Mouse (Mus musculus): ENCODE data around the gene Best3.
"Not testable (repeated sequence)": the region's sequence is repeated elsewhere in the genome, so short reads cannot be mapped to it uniquely, and the experiment has no call there.

The Best3 gene

GRCm38 (mm10) chr10:117014565-117014964 is 28.5 kb downstream of the Best3 start:
- in situ Hi-C loops (cut with MboI; ENCODE audit: low pct_unique_long_range_greater_than_20kb in 1 of 2, low sequenced_read_pairs in 2 of 2, unreplicated experiment in 1 of 2) = no loop called here

DNA sequence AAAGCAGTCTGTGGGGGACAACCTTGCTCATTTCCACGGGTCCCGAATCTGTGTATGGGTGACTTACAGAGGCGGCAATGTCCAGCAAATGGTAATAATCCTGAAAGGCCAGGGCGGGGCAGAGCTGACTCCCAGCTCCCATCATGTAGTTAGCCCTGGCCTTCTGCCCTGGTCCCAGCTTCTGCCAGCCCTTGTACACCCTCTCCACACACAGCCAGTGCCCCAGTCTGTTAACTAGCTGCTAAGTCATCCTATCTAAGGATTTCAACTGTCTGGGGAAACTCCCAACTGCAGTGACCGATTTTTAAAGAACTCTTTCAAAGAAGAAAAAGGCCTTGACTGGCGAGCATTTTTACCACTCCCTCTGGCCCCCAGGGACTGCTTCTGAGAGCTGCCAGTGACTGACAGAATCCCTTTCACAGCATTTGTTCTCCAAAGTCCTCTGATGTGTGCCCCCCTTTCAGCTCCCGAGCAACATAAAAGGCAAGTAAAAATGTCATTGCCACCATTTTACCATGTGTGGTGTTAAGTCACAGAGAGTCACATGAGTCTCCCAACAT is 32.2 kb downstream of the Best3 start:
- in situ Hi-C loops (cut with MboI; ENCODE audit: low pct_unique_long_range_greater_than_20kb in 1 of 2, low sequenced_read_pairs in 2 of 2, unreplicated experiment in 1 of 2) = no loop called here

DNA sequence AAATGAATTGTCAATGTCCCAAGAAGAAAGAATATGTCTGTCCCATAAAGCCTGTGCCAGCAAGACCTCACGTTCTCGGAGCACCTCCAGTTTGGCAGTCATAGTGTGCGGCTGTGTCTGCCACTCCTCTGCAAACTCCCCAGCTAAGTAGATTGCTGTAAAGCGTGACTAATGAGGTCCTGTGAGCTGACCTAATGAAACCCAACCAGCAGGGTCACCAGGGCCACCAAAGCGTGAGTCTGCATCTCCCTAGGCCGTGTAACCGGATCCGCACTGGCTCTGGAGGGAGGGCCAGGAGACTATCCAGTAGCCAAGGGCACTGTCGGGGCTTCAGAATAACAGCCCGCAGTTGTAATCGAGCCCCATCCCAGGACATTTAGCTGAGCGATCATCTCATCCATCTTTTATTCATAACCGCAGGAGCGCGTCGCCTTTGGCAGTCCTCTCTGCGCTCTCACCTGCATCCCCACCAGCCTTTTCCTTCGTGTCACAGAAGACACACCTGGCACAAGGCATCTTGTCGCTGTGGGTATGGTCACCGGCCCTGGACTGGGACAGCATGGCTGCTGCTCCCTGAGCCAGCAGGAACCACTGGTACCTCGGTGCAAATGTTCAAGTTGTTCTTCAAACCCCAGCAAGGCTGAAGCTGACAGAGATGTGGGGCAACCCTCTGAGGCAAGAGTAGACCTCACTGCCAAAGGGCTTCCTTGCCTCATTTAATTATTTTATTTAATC is 35.1 kb downstream of the Best3 start:
- in situ Hi-C loops (cut with MboI; ENCODE audit: low pct_unique_long_range_greater_than_20kb in 1 of 2, low sequenced_read_pairs in 2 of 2, unreplicated experiment in 1 of 2) = no loop called here

GRCm38 (mm10) chr10:117023693-117024092 is 37.6 kb downstream of the Best3 start:
- in situ Hi-C loops (cut with MboI; ENCODE audit: low pct_unique_long_range_greater_than_20kb in 1 of 2, low sequenced_read_pairs in 2 of 2, unreplicated experiment in 1 of 2) = no loop called here

GRCm38 (mm10) chr10:117025776-117026175 is 39.7 kb downstream of the Best3 start:
- in situ Hi-C loops (cut with MboI; ENCODE audit: low pct_unique_long_range_greater_than_20kb in 1 of 2, low sequenced_read_pairs in 2 of 2, unreplicated experiment in 1 of 2) = not testable (repeated sequence)

DNA sequence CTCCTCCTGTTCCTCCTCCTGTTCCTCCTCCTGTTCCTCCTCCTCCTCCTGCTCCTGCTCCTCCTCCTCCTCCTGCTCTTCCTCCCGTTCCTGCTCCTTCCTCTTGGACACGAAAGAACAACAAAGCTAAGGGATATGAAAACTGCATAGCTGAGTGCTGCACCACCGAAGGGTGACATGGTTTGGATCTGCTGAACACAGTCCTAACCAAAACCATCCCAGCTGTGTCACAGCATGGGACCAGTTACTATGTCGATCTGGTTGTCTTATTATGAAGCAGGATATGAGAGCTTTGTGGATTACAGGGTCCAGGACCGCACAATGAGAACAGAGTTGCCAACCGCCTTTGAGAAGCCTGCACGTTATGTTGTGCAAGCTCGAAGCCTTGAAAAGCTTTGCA is 40.1 kb downstream of the Best3 start:
- in situ Hi-C loops (cut with MboI; ENCODE audit: low pct_unique_long_range_greater_than_20kb in 1 of 2, low sequenced_read_pairs in 2 of 2, unreplicated experiment in 1 of 2) = no loop called here

DNA sequence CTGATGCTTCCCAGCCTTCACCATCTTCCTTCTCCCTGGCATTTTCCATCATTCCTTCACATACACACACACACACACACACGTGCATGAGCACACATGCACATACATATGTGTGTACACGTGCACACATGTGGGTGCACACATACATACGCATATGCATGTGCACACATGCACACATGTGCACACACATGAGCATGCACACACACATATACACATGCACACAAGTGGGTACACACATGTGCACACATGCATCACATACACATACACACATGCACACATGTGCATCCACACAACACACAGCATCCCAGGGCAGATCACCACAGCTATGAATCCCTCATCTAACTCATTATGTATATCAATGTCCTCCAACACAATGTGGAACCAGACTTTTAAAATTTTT is 45.0 kb downstream of the Best3 start:
- in situ Hi-C loops (cut with MboI; ENCODE audit: low pct_unique_long_range_greater_than_20kb in 1 of 2, low sequenced_read_pairs in 2 of 2, unreplicated experiment in 1 of 2) = no loop called here

DNA sequence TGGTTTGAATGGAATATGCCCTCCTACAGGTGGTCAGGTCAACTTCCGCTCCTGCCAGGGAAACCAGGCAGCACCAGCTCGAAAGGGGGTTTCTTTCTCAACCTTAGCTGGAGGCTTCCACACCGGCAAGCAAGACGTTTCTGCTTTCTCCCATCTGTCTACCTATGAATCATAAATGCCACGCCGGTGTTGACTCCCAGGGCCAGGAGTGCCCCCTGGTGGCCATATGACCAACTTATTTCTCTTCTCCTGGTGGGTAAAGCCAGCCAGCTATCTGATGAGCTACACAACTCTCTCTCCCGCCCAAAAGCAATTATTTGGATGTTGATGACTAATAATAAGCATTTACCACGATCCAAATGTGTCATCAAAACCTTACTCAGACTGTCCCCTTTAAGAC is 47.7 kb downstream of the Best3 start:
- in situ Hi-C loops (cut with MboI; ENCODE audit: low pct_unique_long_range_greater_than_20kb in 1 of 2, low sequenced_read_pairs in 2 of 2, unreplicated experiment in 1 of 2) = no loop called here

DNA sequence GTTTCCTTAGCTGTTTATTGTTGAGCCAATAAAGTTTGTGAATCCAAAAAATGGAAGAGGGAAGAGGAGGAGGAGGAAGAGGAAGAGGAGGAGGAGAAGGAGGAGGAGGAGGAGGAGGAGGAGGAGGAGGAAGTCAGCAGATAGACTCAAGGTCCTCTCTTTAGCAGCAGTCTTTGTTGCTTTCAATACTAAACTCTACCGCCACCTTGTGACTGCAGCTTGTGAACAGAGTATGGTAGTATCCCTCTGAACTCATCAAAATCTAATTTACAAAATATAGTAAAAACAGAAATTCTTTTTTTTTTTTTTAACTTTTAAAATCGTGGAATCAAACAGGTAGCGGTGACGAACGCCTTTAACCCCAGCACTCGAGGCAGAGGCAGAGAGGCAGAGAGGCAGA is 54.2 kb downstream of the Best3 start:
- in situ Hi-C loops (cut with MboI; ENCODE audit: low pct_unique_long_range_greater_than_20kb in 1 of 2, low sequenced_read_pairs in 2 of 2, unreplicated experiment in 1 of 2) = no loop called here

GRCm38 (mm10) chr10:117042295-117042694 is 56.2 kb downstream of the Best3 start:
- in situ Hi-C loops (cut with MboI; ENCODE audit: low pct_unique_long_range_greater_than_20kb in 1 of 2, low sequenced_read_pairs in 2 of 2, unreplicated experiment in 1 of 2) = no loop called here

DNA sequence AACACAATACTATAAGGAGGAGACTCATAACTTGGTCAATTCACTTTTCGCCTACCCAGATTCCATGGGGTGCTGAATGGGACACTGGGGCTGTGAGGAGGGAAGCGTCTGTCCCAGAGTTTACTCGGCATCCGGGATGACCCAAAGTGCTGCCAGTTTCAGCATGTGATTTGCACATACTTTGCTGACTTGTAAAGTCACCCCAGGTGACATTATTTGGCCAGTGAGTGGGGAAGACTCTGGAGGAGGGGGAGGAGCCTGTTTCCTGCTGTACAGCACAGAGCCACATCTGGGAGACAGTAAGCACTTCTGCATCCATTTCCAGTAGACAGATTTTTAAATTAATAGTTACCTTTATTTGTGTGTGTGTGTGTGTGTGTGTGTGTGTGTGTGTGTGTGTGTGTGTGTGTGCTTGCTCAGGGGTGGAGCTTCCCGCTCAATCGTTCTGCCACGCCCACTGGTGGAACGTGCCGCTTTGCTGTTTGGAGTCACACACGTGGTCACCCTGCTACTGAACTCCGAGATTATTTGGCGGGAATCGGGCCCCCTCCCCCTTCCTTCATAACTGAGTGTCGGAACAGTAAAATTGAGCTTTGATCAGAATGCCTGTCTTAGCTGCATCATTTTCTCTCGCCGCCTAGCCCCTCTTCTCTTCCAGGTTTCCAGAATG is 57.5 kb downstream of the Best3 start:
- in situ Hi-C loops (cut with MboI; ENCODE audit: low pct_unique_long_range_greater_than_20kb in 1 of 2, low sequenced_read_pairs in 2 of 2, unreplicated experiment in 1 of 2) = not testable (repeated sequence)

- in situ Hi-C loops (cut with MboI; ENCODE audit: low pct_unique_long_range_greater_than_20kb in 1 of 2, low sequenced_read_pairs in 2 of 2, unreplicated experiment in 1 of 2) = no loop called here
Observed at GRCm38 (mm10) chr10:117045175-117046056, 59.3 kb downstream of the Best3 start, which contains the start of gene Lrrc10. Gene Lrrc10, plus strand, starts transcription at chr10:117045341.

DNA sequence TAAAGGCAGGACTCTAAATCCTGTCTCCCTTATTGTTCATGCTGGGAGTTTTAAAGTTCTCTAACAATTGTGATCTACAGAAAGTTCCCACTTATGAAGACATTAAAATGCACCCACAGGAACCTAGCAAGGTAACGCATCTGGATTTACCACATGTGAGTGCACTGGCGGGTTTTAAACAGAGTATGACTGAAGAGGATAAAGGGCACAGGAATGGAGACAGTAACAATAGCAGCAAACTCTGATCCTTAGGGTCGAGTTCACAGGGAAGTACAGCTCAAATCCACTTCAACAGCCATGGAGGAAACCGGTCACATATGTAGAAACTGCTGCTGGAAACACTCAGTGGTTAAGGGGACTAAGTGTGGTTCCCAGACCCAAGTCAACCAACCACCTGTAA is 63.1 kb downstream of the Best3 start:
- in situ Hi-C loops (cut with MboI; ENCODE audit: low pct_unique_long_range_greater_than_20kb in 1 of 2, low sequenced_read_pairs in 2 of 2, unreplicated experiment in 1 of 2) = no loop called here

GRCm38 (mm10) chr10:117049961-117050597 is 64.0 kb downstream of the Best3 start:
- in situ Hi-C loops (cut with MboI; ENCODE audit: low pct_unique_long_range_greater_than_20kb in 1 of 2, low sequenced_read_pairs in 2 of 2, unreplicated experiment in 1 of 2) = loop anchor here (10.0 to 25.0 kb wide), 2 partner anchors 155 to 637 kb away; no protein-coding TSS in a partner anchor

- in situ Hi-C loops (cut with MboI; ENCODE audit: low pct_unique_long_range_greater_than_20kb in 1 of 2, low sequenced_read_pairs in 2 of 2, unreplicated experiment in 1 of 2) = loop anchor here (10.0 to 25.0 kb wide), 2 partner anchors 149 to 632 kb away; no protein-coding TSS in a partner anchor
Observed at GRCm38 (mm10) chr10:117055668-117056067, 69.6 kb downstream of the Best3 start.

- in situ Hi-C loops (cut with MboI; ENCODE audit: low pct_unique_long_range_greater_than_20kb in 1 of 2, low sequenced_read_pairs in 2 of 2, unreplicated experiment in 1 of 2) = loop anchor here in 1 of 2 experiments (25.0 kb wide), 1 partner anchor 624 kb away; no protein-coding TSS in a partner anchor
Observed at GRCm38 (mm10) chr10:117062894-117063253, 76.8 kb downstream of the Best3 start.

DNA sequence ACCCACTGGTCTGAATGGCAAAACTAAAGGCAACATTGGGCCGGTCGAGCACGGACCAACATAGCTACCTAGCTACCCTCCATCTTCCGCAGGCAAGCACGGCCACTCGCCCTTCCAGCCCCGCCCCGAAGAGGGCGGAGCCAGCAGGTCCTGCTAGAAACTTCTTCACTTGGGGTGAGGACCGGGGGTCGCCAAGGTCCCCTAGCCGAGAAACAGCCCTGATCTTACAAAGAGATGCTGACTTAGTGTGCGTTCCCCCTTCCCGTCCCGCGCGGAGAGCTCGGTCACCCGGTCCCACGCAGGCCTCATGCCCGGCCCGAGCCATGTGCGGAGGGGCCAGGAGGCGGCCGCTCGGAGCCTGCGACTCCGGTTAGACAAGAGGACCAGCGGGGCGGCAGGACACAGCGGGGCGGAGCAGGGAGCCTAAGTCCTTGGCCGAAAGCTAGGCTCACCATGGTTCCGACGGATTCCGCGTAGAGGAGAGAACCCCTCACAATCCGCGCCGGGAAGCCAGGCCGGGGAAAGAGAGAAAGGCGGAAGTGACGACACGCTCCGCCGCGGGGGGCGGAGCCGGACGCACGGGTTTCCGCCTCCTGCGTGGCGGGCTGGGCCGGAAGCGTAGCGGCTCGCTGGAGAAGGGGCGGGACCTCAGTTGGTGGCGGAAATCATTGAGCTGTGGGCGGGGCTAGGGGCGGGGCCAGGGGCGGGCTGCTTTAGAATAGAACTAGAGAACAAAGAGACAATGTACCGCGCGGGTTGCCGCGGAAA is 77.3 kb downstream of the Best3 start, which contains the start of gene Cct2:
Gene Cct2, minus strand, starts transcription at position 561 of the 768 bp plus-strand sequence.
- in situ Hi-C loops (cut with MboI; ENCODE audit: low pct_unique_long_range_greater_than_20kb in 1 of 2, low sequenced_read_pairs in 2 of 2, unreplicated experiment in 1 of 2) = loop anchor here in 1 of 2 experiments (25.0 kb wide), 1 partner anchor 624 kb away; no protein-coding TSS in a partner anchor

All from mouse embryonic stem cell (cell line).